Mouse (Mus musculus) midbrain, embryonic 13.5 days (tissue): ENCODE data around the gene Rhot1. TPM values are rescaled to one million over a fixed set of nuclear protein-coding genes. Genes with fewer than 3 reads are reported as not detected.

ENCODE experiments used
- ATAC-seq: fragments of 200-750 bp; cut with Nextera tagmentation; 2 replicates; pipeline ENCODE4 v1.8.0; 2017; ENCODE audit warnings: mild to moderate bottlenecking, moderate TSS enrichment, moderate library complexity
- H3K27ac ChIP-seq: fragments of 300-500 bp; sonication (generic); 2 replicates; pipeline ENCODE4 v1.5.1; 2015; ENCODE audit warnings: inconsistent platforms, mild to moderate bottlenecking, moderate library complexity
- H3K27me3 ChIP-seq: fragments of 300-500 bp; sonication (generic); 2 replicates; pipeline ENCODE4 v1.6.1; 2015; ENCODE audit warnings: mild to moderate bottlenecking, inconsistent platforms
- H3K36me3 ChIP-seq: fragments of 300-500 bp; sonication (generic); 2 replicates; pipeline ENCODE4 v1.6.1; 2015; ENCODE audit warnings: mild to moderate bottlenecking, inconsistent platforms
- H3K4me1 ChIP-seq: fragments of 300-500 bp; sonication (generic); replicated peaks from 2 replicates; pipeline ENCODE4 v1.6.1; 2015; ENCODE audit warnings: inconsistent platforms
- H3K4me2 ChIP-seq: fragments of 300-500 bp; sonication (generic); replicated peaks from 2 replicates; pipeline ENCODE4 v1.6.1; 2015; ENCODE audit warnings: moderate library complexity, mild to moderate bottlenecking, inconsistent platforms
- H3K4me3 ChIP-seq: fragments of 300-500 bp; sonication (generic); replicated peaks from 2 replicates; pipeline ENCODE4 v1.5.1; 2015; ENCODE audit warnings: mild to moderate bottlenecking, inconsistent platforms
- H3K9ac ChIP-seq: fragments of 300-500 bp; sonication (generic); replicated peaks from 2 replicates; pipeline ENCODE4 v1.6.1; 2015; ENCODE audit warnings: mild to moderate bottlenecking, inconsistent platforms
- H3K9me3 ChIP-seq: fragments of 300-500 bp; sonication (generic); 2 replicates; pipeline ENCODE4 v1.6.1; 2016; ENCODE audit warnings: mild to moderate bottlenecking, inconsistent platforms
- WGBS: fragments of 180-500 bp; shearing (Covaris S2); methylation state at CpG from one replicate; pipeline ENCODE4 v1.1.7; 2015; 5-methylcytosine and 5-hydroxymethylcytosine counted together
- polyA plus RNA-seq: library from polyadenylated mRNA; unstranded; fragments of >200 nt; fragmentation: Nextera tagmentation; extraction: Ambion mirVana; gene quantifications from 2 replicates; pipeline ENCODE4 v1.2.1, GENCODE M21; 2015

Rhot1 gene
- 69.7 and 70.5 TPM in 2 replicates for polyA plus RNA-seq

DNA sequence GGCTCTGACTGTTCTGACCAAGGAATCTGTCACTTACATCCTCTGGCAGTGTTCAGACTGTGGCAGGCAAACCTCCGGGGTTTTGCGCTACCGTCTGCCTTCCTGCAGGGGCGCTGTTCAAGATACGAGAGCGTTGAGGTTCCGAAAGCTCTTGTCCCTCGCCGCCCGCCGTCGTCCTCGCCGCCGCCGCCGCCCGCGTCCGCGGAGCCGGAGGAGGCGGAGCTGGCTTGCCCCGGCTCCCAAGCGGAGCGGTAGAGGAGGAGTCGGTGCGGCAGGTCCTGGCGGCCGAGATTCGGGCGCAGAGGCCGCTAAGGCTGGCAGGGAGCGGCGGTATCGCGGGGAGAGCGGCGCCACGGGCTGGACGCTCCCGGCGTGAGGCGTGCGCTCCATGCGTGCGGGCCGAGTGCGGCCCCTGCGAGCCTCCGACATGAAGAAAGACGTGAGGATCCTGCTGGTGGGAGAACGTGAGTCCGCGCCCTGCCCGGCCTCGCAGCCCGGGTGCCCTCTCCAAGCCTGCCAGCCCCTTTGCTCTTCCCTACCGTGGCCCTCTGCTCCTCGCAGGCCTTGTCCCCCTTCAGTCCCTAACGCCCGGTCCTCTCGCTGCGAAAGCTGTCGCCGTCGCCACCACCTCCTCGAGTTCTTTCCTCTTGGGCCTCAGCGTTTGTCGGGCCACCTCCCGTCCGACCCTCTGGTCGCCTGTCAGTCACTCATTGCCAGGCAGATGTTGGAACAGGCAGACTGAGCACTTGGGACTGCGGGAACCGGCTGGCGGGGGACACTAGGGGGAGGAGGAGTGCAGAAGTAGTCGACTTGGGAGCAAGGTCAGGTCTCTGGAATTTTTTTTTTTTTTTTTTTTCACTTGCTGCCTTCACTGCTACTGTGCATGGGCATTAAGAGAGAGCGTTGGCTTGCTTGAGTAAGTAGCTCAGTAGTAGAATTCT lies at the start of gene Rhot1:
TSS of gene Rhot1 (plus strand) at position 160 of the 941 bp plus-strand sequence.
- no peaks in the 10 kb centered on the region for H3K9me3 ChIP-seq
- under 1% methylated on average over 78 of the region's 78 CpGs for WGBS
- H3K27ac ChIP-seq = peak within 1 kb of the TSS; percentile 96
- peak; percentile 96 for ATAC-seq
- H3K27me3 ChIP-seq = no peaks in the 10 kb centered on the region
- H3K4me2 ChIP-seq = peak within 1 kb of the TSS; percentile 71
- peaks cover 18% of the 10 kb centered on the region for H3K4me1 ChIP-seq
- peak within 1 kb of the TSS; percentile 97 for H3K4me3 ChIP-seq
- H3K9ac ChIP-seq = peak within 1 kb of the TSS; percentile 92
- peaks cover 11% of the 10 kb centered on the region; the same call in 1 of the 2 replicates for H3K36me3 ChIP-seq

DNA sequence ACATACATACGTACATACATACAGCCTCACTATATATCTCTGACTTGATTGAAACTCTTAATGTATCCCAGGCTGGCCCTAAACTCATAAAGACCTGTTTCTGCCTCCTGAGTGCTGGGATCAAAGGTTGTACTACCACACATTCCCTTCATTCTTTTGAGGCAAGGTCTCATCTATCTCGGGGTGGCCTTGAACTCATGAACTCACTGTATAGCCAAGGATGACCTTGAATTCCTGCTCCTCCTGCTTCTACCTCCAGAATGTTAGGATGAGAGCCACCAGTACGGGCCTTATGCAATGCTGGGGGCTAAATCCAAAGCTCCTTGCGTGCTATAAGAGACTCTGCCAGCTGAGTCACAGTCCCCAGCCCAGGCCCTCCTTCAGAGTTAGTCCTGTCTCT lies 47.8 kb upstream of the Rhot1 start:
- 91% methylated on average over 4 of the region's 4 CpGs for WGBS
- Histone ChIP-seq H3K4me2 (no peak overlapping the region), H3K27me3 (peaks cover 4% of the 10 kb centered on the region; the same call in 1 of the 2 replicates), H3K9ac (no peak overlapping the region), H3K36me3 (no peaks in the 10 kb centered on the region), H3K27ac (no peak overlapping the region), H3K4me1 (no peaks in the 10 kb centered on the region), H3K9me3 (no peaks in the 10 kb centered on the region), H3K4me3 (no peak overlapping the region)
- ATAC-seq = no peak

DNA sequence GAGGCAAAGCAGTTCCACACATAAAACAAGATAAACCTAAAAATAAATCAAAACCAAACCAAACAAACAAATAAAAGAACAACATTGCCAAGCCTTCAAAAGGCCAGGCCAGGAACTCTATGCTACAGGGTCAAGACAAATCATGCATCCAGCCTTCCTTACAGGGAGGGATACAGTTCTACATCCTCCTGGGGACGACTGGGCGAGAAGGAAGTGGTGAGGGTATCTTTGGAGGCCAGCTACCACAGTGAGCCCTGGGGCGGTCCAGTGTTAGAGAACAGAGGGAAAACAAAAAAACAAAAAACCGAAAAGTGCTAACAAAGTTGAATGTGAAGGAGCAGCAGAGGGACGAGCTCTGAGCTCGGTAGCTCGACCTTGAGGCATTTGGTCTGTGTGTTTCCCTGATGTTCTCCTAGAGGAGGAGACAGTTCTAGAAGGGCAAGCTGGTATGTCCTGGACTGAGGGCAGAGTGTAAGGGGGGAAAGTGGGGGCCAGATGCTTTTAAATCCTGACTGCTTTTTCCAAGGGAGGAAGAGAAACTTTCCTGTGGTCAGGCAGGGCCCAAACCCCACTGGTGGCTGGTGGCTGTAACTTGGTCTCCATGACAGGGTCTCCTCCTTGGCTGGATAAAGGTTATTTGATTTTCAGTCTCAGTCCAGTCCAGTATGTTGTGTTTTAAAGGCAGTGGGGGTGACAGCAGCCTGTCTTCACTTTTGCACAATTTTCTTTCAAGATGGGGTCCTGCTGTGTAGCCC lies 45.3 kb upstream of the Rhot1 start:
- no peak overlapping the region for H3K4me3 ChIP-seq
- ATAC-seq = no peak
- no peaks in the 10 kb centered on the region for H3K9me3 ChIP-seq
- H3K27ac ChIP-seq = no peak overlapping the region
- no peaks in the 10 kb centered on the region for H3K4me1 ChIP-seq
- 76% methylated on average over 7 of the region's 7 CpGs for WGBS
- no peaks in the 10 kb centered on the region for H3K36me3 ChIP-seq
- H3K9ac ChIP-seq = no peak overlapping the region
- H3K27me3 ChIP-seq = no peaks in the 10 kb centered on the region
- H3K4me2 ChIP-seq = no peak overlapping the region

DNA sequence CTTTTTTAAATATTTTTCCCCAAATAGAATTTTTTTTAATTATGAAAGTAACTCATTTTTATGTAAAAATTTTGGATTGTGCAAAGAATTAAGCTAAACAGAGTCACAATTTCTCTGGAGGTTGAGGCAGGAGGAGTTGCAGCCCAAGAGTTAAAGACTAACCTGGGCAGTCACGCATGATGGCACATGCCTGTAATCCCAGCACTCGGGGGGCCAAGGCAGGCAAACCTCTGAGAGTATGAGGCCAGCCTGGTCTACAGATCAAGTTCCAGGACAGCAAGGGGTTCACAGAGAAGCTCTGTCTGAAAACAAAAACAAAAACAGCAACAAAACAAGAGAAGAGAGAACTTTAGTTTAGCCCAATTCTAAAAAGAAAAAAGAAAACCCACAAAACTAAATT lies 44.6 kb upstream of the Rhot1 start:
- Histone ChIP-seq H3K36me3 (no peaks in the 10 kb centered on the region), H3K27me3 (no peaks in the 10 kb centered on the region), H3K4me1 (no peaks in the 10 kb centered on the region), H3K9me3 (no peaks in the 10 kb centered on the region), H3K27ac (no peak overlapping the region), H3K4me3 (no peak overlapping the region), H3K4me2 (no peak overlapping the region), H3K9ac (no peak overlapping the region)
- ATAC-seq = no peak
- WGBS = 35% methylated on average over 2 of the region's 2 CpGs

DNA sequence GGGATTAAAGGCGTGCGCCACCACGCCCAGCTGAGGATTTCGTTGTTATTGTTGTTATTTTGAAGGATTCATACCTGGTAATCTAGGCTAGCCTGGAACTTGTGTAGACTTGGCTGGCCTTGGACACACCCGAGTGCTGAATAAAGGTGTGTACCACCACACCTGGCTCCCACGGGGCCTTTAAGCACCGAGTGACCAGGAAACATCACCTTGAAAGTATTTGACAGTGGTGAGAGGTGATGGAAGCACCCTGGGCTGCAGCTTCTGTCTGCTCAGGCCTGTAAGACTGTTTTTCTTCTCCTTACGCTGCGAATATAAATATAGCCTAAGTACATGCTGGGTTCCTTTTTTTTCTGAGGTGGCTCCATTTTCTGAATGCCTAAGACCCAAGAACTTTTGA lies 40.7 kb upstream of the Rhot1 start:
- Histone ChIP-seq H3K9me3 (no peaks in the 10 kb centered on the region), H3K4me1 (no peaks in the 10 kb centered on the region), H3K36me3 (no peaks in the 10 kb centered on the region), H3K9ac (no peak overlapping the region), H3K27ac (no peak overlapping the region), H3K4me3 (no peak overlapping the region), H3K4me2 (no peak overlapping the region), H3K27me3 (no peaks in the 10 kb centered on the region)
- WGBS = 90% methylated on average over 9 of the region's 9 CpGs
- ATAC-seq = no peak

DNA sequence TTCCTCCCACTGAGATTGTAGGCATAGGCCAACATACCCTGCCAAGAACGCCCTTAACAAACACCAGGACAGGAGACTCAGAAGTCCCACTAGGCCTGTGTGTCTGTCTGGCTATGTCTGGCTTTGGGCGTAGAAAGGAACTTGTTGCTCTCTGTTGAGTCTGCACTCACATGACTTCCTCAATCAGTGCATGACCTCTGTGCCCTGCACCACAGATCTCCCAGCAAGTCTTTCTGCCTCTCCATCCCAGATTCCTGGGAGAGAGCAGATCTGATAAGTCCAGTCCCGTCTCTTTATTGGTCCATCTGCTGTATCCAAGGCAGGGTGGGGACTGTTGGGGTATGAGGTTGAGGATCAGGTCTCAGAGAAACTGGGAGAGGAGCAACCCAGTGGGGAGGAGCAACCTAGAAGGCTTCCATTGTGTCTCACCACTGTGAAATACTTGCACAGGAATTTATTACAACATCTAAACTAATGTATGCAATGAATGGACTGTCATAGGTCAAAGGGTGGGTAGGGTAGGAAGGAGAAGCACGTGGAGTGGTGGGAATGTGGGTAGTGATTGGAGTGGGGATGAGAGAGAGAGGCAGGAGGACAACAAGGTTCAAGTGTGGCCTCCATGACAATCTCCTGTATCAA lies 40.1 kb upstream of the Rhot1 start:
- H3K4me1 ChIP-seq = no peaks in the 10 kb centered on the region
- no peak overlapping the region for H3K4me3 ChIP-seq
- no peaks in the 10 kb centered on the region for H3K36me3 ChIP-seq
- no peak for ATAC-seq
- WGBS = 82% methylated on average over 4 of the region's 4 CpGs
- no peak overlapping the region for H3K4me2 ChIP-seq
- H3K27ac ChIP-seq = no peak overlapping the region
- no peaks in the 10 kb centered on the region for H3K27me3 ChIP-seq
- H3K9me3 ChIP-seq = no peaks in the 10 kb centered on the region
- H3K9ac ChIP-seq = no peak overlapping the region

DNA sequence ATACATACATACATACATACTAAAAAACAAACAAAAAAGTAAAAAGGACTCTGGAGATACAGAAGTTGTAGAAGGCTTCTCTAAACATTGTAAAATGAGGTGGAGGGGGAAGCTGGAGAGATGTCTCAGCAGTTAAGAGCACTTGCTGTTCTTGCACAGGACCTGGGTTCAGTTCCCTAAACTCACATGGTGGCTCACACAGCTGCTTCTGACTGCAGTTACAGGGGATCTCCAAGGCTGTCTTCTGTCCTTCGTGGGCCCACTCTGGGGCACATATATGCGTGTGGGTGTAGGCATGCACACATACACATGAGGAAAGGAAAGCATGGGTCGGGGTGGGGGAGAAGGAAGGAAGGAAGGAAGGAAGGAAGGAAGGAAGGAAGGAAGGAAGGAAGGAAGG lies 39.2 kb upstream of the Rhot1 start:
- H3K4me1 ChIP-seq = no peaks in the 10 kb centered on the region
- H3K9me3 ChIP-seq = no peaks in the 10 kb centered on the region
- no peaks in the 10 kb centered on the region for H3K27me3 ChIP-seq
- 80% methylated on average over 3 of the region's 3 CpGs for WGBS
- no peak overlapping the region for H3K4me3 ChIP-seq
- H3K27ac ChIP-seq = no peak overlapping the region
- H3K9ac ChIP-seq = no peak overlapping the region
- H3K4me2 ChIP-seq = no peak overlapping the region
- H3K36me3 ChIP-seq = no peaks in the 10 kb centered on the region
- no peak for ATAC-seq

DNA sequence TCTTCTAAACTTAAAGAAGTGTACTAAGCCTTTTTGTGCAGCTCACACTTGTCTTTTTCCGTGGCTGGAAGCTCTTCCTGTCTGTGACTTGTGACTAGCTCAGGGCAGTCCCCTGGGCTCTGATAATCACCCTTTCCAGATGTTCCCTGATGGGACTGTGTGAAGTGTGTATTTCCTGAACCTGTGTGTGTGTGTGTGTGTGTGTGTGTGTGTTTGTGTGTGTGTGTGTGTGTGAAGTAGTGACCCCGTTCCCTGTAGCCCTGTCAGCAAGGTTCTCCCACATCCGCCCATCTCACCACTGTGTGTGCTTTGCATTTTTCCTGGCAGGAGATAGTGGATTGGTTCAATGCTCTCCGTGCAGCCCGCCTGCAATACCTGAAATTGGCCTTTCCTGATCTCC lies 38.5 kb upstream of the Rhot1 start:
- no peak for ATAC-seq
- WGBS = 77% methylated on average over 5 of the region's 5 CpGs

DNA sequence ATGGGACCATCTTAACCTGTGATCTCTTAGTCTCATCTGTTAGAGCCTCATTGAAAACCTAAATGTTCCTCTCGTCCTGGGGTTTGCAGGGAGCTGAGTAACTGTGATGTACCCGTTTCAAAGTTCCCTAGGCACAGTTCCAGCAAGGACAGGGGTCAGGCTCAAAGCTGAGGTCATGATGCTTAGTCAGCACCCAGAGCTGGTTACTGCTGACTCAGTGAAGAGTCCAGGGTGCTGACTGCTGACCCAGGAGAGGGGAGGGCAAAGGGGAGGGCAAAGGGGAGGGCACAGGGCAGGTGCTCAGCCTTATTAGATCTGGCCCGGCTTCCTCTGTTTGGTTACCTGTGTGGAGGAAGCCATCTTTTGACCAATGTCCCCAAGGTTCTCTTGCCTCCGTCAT lies 36.9 kb upstream of the Rhot1 start:
- no peak overlapping the region for H3K4me2 ChIP-seq
- H3K4me1 ChIP-seq = no peaks in the 10 kb centered on the region
- 69% methylated on average over 4 of the region's 4 CpGs for WGBS
- no peak overlapping the region for H3K27ac ChIP-seq
- no peaks in the 10 kb centered on the region for H3K36me3 ChIP-seq
- ATAC-seq = no peak
- no peaks in the 10 kb centered on the region for H3K27me3 ChIP-seq
- no peak overlapping the region for H3K9ac ChIP-seq
- no peak overlapping the region for H3K4me3 ChIP-seq
- H3K9me3 ChIP-seq = no peaks in the 10 kb centered on the region

More for the DNA sequence above, 38.5 kb upstream of the Rhot1 start:
- no peak overlapping the region for H3K4me2 ChIP-seq
- no peaks in the 10 kb centered on the region for H3K9me3 ChIP-seq
- H3K4me1 ChIP-seq = no peaks in the 10 kb centered on the region
- H3K27me3 ChIP-seq = no peaks in the 10 kb centered on the region
- H3K4me3 ChIP-seq = no peak overlapping the region
- H3K27ac ChIP-seq = no peak overlapping the region
- no peak overlapping the region for H3K9ac ChIP-seq
- no peaks in the 10 kb centered on the region for H3K36me3 ChIP-seq

DNA sequence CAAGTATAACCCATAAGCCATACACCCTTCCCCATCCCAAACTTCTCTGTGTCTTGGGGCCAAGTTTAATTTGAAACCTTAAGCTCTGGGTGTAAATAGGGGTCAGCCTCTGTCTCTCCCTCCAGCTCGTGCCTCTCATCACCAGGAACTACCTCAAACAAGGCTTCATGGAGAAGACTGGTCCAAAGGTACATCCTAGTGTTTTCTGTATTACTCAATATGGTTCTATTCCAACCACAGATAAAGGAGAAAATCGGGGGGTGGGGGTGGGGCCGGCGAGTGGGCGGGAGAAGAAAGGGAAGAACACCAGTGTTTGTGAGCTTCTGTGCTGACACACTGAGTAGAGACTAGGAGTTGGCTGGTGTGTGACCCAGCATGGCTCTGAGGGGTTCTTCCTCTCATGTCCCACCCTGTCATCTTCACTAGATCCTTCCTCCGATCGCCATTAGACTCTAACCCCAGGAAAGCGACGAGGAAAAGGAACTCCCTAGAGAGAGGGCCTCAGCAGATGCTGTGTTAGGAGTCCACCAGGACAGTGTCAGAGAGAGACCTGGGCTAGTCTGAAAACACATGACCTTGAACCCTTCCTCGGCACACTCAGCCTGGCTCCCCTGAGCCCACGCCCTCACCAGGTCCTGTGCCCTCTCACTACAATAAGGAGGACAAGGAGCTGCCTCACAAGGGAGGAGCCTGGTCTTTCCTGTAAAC lies 34.7 kb upstream of the Rhot1 start:
- WGBS = 80% methylated on average over 11 of the region's 11 CpGs
- Histone ChIP-seq H3K9ac (no peak overlapping the region), H3K27ac (no peak overlapping the region), H3K36me3 (no peaks in the 10 kb centered on the region), H3K4me1 (no peaks in the 10 kb centered on the region), H3K9me3 (no peaks in the 10 kb centered on the region), H3K4me2 (no peak overlapping the region), H3K4me3 (no peak overlapping the region), H3K27me3 (no peaks in the 10 kb centered on the region)
- ATAC-seq = no peak

DNA sequence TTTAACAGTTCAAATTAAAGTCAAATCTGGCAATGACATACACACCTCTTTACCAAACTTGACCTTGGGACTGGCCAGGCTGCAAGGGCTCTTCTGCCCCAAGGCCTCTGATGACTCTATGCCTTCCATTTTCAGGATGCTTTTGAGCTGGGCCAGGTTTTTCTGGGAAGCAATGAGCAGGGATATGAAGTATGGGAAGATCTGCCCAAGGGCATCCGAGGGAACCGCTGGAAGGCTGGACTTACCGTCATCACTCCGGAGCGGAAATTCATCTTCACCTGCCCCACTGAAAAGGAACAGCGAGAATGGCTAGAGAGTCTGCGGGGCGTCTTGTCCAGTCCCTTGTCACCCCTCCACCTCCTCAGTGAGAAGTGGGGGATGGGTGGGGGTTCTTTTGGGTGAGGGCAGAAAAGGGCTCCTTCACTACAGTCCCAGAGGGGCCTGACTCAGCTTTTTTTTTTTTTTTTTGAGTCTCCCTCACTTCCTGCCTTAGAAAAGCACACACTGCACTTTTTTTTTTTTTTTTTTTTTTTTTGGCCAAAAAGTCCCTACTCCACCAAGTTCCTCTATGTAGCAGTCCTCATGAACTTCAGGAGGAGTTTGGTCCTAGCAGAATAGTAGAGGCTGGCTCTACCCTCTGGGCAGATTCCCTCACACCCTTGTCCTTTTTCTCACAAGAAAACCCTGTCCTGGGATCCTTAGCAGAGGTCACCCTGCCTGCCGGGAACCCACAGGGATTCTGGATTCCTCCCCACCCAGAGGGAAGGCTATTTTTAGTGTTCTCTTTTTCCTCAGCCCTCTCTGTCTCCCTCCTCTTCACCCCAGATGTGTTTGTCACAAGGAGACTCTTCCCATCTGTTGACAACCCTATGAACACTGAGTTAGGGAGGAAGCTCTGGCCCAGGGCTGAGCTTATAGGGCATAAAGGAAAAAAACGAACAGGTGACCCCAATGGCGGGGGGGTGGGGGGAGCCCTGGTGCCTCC lies 31.6 kb upstream of the Rhot1 start:
- H3K9me3 ChIP-seq = no peaks in the 10 kb centered on the region
- no peaks in the 10 kb centered on the region for H3K36me3 ChIP-seq
- no peaks in the 10 kb centered on the region for H3K4me1 ChIP-seq
- no peak overlapping the region for H3K27ac ChIP-seq
- H3K4me2 ChIP-seq = no peak overlapping the region
- WGBS = 78% methylated on average over 11 of the region's 11 CpGs
- no peaks in the 10 kb centered on the region for H3K27me3 ChIP-seq
- no peak overlapping the region for H3K9ac ChIP-seq
- no peak overlapping the region for H3K4me3 ChIP-seq
- no peak for ATAC-seq
